Mouse (Mus musculus) ES-Bruce4 (cell line): Measurements from ENCODE around the gene Ube2f. TPM values are rescaled to one million over a fixed set of nuclear protein-coding genes. Genes with fewer than 3 reads are reported as not detected.

ENCODE experiments used
- H3K27ac ChIP-seq: 2 replicates; pipeline ENCODE4 v1.5.1; 2012; ENCODE audit warnings: low read length, inconsistent platforms; ENCODE audit not compliant: insufficient read depth
- H3K27me3 ChIP-seq: 2 replicates; pipeline ENCODE4 v1.6.1; 2012; ENCODE audit warnings: mild to moderate bottlenecking, low read length, inconsistent platforms; ENCODE audit not compliant: control insufficient read depth, poor library complexity, insufficient read depth, severe bottlenecking
- H3K36me3 ChIP-seq: 2 replicates; pipeline ENCODE4 v1.6.1; 2012; ENCODE audit warnings: inconsistent platforms, mild to moderate bottlenecking, low read length, moderate library complexity; ENCODE audit not compliant: control insufficient read depth, poor library complexity, insufficient read depth, severe bottlenecking
- H3K4me1 ChIP-seq: one replicate; pipeline ENCODE4 v1.8.1; 2011; ENCODE audit warnings: low read length; ENCODE audit not compliant: control insufficient read depth, insufficient read depth
- H3K4me3 ChIP-seq: 2 replicates; pipeline ENCODE4 v1.5.1; 2011; ENCODE audit warnings: low read depth, mild to moderate bottlenecking, low read length
- H3K9ac ChIP-seq: 2 replicates; pipeline ENCODE4 v1.6.1; 2012; ENCODE audit warnings: low read depth, mild to moderate bottlenecking, inconsistent platforms; ENCODE audit not compliant: poor library complexity, severe bottlenecking
- H3K9me3 ChIP-seq: replicated peaks from 2 replicates; pipeline ENCODE4 v1.6.1; 2012; ENCODE audit warnings: mild to moderate bottlenecking, low read length, inconsistent platforms; ENCODE audit not compliant: control insufficient read depth, poor library complexity, insufficient read depth, severe bottlenecking
- CTCF ChIP-seq: IDR thresholded peaks from one replicate; pipeline ENCODE4 v1.8.1; 2011; ENCODE audit warnings: low read depth, low read length
- EP300 ChIP-seq: IDR thresholded peaks from 2 replicates; pipeline ENCODE4 v1.6.1; 2011; ENCODE audit warnings: low read depth, low read length; ENCODE audit not compliant: insufficient read depth
- POLR2A ChIP-seq: IDR thresholded peaks from one replicate; pipeline ENCODE4 v1.8.1; 2011; ENCODE audit warnings: low read length; ENCODE audit not compliant: insufficient read depth
- polyA plus RNA-seq: library from polyadenylated mRNA; stranded (reverse); fragments of >200 nt; gene quantifications from 2 replicates; pipeline ENCODE4 v1.2.4, GENCODE M21; 2011; ENCODE audit warnings: low read depth; ENCODE audit not compliant: missing spikeins, insufficient read depth, insufficient read length

Ube2f gene
- polyA plus RNA-seq, 1 experiment, result 61.7 TPM

DNA sequence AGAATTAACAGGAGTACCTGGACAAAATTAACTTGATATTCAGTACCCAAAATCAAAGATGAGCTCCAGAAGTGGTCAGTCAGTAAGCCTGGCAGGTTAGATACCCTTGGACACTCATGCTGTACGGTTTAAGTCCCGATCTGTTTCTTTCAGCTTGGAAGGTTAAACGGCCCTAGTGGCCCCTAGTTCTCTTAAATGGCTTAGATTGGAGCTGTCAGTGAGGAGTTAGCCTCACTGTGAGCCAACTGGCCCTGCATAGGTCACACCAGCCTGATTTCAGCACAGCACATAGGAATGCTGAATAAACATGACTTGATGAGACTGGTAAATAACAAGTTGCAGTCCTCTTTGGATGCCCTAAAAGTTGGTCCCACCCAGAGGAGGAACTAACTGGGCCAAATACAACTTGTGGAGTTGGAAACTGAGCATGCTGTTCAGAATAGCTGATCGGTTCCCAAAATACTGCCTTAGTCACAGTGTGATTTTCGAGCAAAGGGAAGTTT, 1.1 kb downstream of the Ube2f start:
- Histone ChIP-seq H3K27me3 (no peaks in the 10 kb centered on the region), H3K9me3 (no peaks in the 10 kb centered on the region), H3K4me1 (no peaks in the 10 kb centered on the region), H3K36me3 (0 out of 2 replicates have a peak, but pooled peaks cover 2% of the 10 kb centered on the region), H3K27ac (no peak overlapping the region), H3K9ac (peak overlapping the region; percentile 88), H3K4me3 (peak overlapping the region; percentile 78)
- no peak for TF ChIP-seq EP300
- TF ChIP-seq POLR2A, result no peak
- TF ChIP-seq CTCF, result no peak

DNA sequence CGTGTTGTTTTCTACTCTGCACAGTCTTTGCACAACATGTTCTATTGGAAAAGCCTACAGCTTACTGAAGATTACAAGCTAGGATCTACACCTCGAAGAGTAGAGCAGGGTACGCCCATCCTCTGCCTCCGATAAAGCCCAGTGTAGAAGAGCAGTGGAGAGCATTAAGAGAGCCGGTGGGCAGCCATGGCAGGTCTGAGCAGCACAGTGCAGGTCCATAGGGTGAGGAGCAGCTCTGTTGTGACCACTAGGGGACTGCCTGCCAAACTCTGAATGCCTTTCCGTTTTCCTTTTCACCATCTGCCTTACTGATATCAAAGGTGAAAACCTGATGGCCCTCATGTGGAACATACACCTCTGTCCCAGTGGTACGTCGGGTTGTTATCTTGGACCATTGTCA, 1.8 kb downstream of the Ube2f start:
- no peaks in the 10 kb centered on the region for H3K4me1 ChIP-seq
- H3K27me3 ChIP-seq, result no peaks in the 10 kb centered on the region
- no peak overlapping the region for H3K4me3 ChIP-seq
- H3K9me3 ChIP-seq, result no peaks in the 10 kb centered on the region
- no peak overlapping the region for H3K27ac ChIP-seq
- 0 out of 2 replicates have a peak, but pooled peaks cover 2% of the 10 kb centered on the region for H3K36me3 ChIP-seq
- H3K9ac ChIP-seq, result no peak overlapping the region
- TF ChIP-seq EP300 (no peak), POLR2A (no peak), CTCF (peak; percentile 22)

DNA sequence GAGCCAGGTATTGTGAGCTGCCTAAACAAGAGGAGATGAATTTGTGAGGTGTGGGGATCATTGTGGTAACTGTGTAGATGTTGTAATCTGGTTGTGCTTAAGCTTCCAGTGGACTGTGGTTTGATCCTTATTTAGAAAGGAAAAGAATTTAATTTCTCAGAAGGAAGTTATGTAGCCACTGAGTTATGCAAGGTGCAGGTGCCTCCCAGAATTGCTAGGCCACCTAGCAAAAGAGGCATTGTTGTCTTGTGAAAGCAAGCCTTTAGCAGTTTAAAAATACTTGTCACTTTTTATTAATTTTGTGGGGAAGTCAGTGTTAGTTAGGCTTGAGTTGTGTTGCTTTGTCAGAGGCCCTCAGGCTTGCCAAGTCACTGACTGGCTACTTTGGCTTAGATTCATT, 7.8 kb downstream of the Ube2f start:
- TF ChIP-seq CTCF (no peak), POLR2A (no peak), EP300 (no peak)
- no peaks in the 10 kb centered on the region for H3K4me1 ChIP-seq
- H3K4me3 ChIP-seq, result no peak overlapping the region
- peaks cover 2% of the 10 kb centered on the region; the same call in 1 of the 2 replicates for H3K36me3 ChIP-seq
- H3K9ac ChIP-seq, result no peak overlapping the region
- no peaks in the 10 kb centered on the region for H3K9me3 ChIP-seq
- H3K27ac ChIP-seq, result no peak overlapping the region
- H3K27me3 ChIP-seq, result no peaks in the 10 kb centered on the region

GRCm38 (mm10) chr1:91259794-91260193, 9.7 kb downstream of the Ube2f start:
- H3K36me3 ChIP-seq, result peaks cover under 1% of the 10 kb centered on the region; the same call in 1 of the 2 replicates
- no peak overlapping the region for H3K4me3 ChIP-seq
- no peaks in the 10 kb centered on the region for H3K9me3 ChIP-seq
- no peak for TF ChIP-seq CTCF
- TF ChIP-seq EP300, result no peak
- no peak for TF ChIP-seq POLR2A
- no peaks in the 10 kb centered on the region for H3K4me1 ChIP-seq
- H3K9ac ChIP-seq, result no peak overlapping the region
- H3K27ac ChIP-seq, result no peak overlapping the region
- H3K27me3 ChIP-seq, result no peaks in the 10 kb centered on the region

DNA sequence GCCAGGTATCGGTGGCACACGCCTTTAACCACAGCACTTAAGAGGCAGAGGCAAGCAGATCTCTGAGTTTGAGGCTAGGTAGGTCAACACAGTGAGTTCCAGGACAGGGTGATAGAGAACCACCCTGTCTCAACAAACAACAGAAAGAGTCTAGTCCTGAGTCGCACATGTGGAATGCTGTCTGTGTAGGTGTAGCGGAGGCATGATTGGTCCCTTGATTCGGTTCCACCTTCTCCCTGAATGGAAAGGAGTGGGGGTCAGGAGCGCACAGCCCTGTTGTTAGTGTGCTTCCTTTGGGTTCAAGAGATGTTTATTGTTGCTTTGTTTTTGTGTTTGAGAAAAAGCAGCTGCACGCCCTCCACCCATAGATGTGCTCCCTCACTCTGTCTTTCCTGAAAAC, 12.4 kb downstream of the Ube2f start:
- peaks cover 2% of the 10 kb centered on the region for H3K36me3 ChIP-seq
- no peaks in the 10 kb centered on the region for H3K27me3 ChIP-seq
- H3K9me3 ChIP-seq, result no peaks in the 10 kb centered on the region
- H3K4me3 ChIP-seq, result no peak overlapping the region
- TF ChIP-seq EP300, result no peak
- no peak for TF ChIP-seq CTCF
- TF ChIP-seq POLR2A, result no peak
- no peak overlapping the region for H3K9ac ChIP-seq
- H3K27ac ChIP-seq, result no peak overlapping the region
- H3K4me1 ChIP-seq, result no peaks in the 10 kb centered on the region

DNA sequence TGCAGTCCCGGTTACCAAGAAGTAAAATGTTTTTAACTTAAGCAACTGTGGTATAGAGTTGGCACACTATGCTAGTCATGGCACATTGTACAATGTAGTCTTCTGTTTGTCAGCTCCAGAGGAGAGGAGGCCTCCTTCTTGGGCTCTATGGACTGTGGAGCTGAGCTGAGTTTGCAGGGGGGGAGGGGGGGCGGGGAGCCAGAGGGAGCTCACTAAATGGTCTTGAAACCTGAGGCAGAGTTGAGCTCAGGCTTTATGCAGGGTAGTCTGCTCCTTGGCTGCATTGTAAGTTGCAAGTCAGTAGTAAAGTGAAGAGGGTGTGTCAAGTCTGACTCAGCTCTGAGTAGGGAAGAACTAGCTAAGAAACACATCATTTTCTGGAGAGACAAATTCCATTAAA, 22.2 kb downstream of the Ube2f start:
- Histone ChIP-seq H3K27ac (no peak overlapping the region), H3K4me3 (no peak overlapping the region), H3K27me3 (no peaks in the 10 kb centered on the region), H3K9ac (no peak overlapping the region), H3K36me3 (peaks cover 10% of the 10 kb centered on the region), H3K9me3 (no peaks in the 10 kb centered on the region), H3K4me1 (no peaks in the 10 kb centered on the region)
- TF ChIP-seq CTCF, result no peak
- no peak for TF ChIP-seq POLR2A
- no peak for TF ChIP-seq EP300
